In the genomic region with DNA sequence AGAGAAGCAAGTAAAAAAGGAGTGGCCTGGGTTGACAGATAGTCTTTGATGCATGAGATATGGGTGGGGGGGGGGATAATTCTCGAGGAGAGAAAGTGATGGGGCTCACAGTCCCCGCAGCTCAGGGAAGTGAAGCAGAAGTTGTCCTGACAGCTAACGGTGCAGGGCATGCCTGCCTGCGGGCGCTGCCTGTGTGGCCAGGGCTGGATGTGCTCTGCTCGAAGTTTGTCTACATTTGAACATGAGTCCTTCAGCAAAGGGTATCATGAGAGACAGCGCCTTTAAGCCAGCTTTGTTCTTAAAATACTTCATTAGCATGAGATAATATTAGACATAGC, we compare ENCODE assay signal across 8 mouse cellular contexts. TPM values are rescaled to one million over a fixed set of nuclear protein-coding genes. Genes with fewer than 3 reads are reported as not detected.
DNase-seq lines count a peak whose midpoint lies in the region; ATAC-seq lines count a peak whose summit lies in the region.
"Had no signal": no experiment of that assay in that cellular context is flagged by ENCODE, and none has a peak within 500 bp of the region (broad histone marks: within the 10 kb centered on the region; RNA-seq: fewer than 3 reads in every experiment).

No protein-coding gene starts in this region.

- no peak overlapping the region for H3K27ac ChIP-seq in liver, embryonic 11.5 days (ENCODE audit: low read depth, low read length)
- no peak overlapping the region for H3K27ac ChIP-seq in forebrain, embryonic 13.5 days
- no peak overlapping the region for H3K27ac ChIP-seq in limb, embryonic 11.5 days (replicated peaks; ENCODE audit: low read depth, low read length)
- H3K27ac ChIP-seq in neural tube, embryonic 15.5 days (replicated peaks) = no peak overlapping the region

- H3K27me3 ChIP-seq in liver, embryonic 11.5 days (replicated peaks; ENCODE audit: control insufficient read depth, insufficient read depth, low read length) = peaks cover 4% of the 10 kb centered on the region; the same call in 1 of the 2 replicates
- no peaks in the 10 kb centered on the region for H3K27me3 ChIP-seq in forebrain, embryonic 13.5 days
- H3K27me3 ChIP-seq in limb, embryonic 11.5 days (ENCODE audit: control insufficient read depth, insufficient read depth, low read length) = peaks cover 3% of the 10 kb centered on the region; the same call in 1 of the 2 replicates
- peaks cover 10% of the 10 kb centered on the region; the same call in 1 of the 2 replicates for H3K27me3 ChIP-seq in neural tube, embryonic 15.5 days (replicated peaks)

- no peak overlapping the region for H3K9ac ChIP-seq in liver, embryonic 11.5 days (ENCODE audit: low read depth, low read length)
- no peak overlapping the region for H3K9ac ChIP-seq in forebrain, embryonic 13.5 days
- H3K9ac ChIP-seq in limb, embryonic 11.5 days (ENCODE audit: low read length) = no peak overlapping the region
- no peak overlapping the region for H3K9ac ChIP-seq in neural tube, embryonic 15.5 days (replicated peaks)

- H3K9me3 ChIP-seq in liver, embryonic 11.5 days (ENCODE audit: control insufficient read depth, low read length) = no peaks in the 10 kb centered on the region
- no peaks in the 10 kb centered on the region for H3K9me3 ChIP-seq in forebrain, embryonic 13.5 days (replicated peaks)
- no peaks in the 10 kb centered on the region for H3K9me3 ChIP-seq in limb, embryonic 11.5 days (ENCODE audit: control insufficient read depth, low read length)
- no peaks in the 10 kb centered on the region for H3K9me3 ChIP-seq in neural tube, embryonic 15.5 days (replicated peaks)

- DNase-seq in liver, embryonic 11.5 days (ENCODE audit: low spot score) = no peak
- no peak for DNase-seq in liver
- DNase-seq in limb, embryonic 11.5 days (ENCODE audit: low spot score) = no peak
- DNase-seq in Muller cell, postnatal 12 days (ENCODE audit: inconsistent ontology term) = no peak
- no peak for DNase-seq in kidney, postnatal 14 days
- DNase-seq: thymus, postnatal 14 days had no signal

- no peak overlapping the region for H3K4me3 ChIP-seq in liver, embryonic 11.5 days (ENCODE audit: low read depth, low read length)
- H3K4me3 ChIP-seq in forebrain, embryonic 13.5 days = 0 out of 2 replicates have a peak overlapping the region, but pooled peaks have one; percentile 2
- no peak overlapping the region for H3K4me3 ChIP-seq in limb, embryonic 11.5 days (ENCODE audit: low read depth, low read length)
- peak overlapping the region; percentile 25 for H3K4me3 ChIP-seq in neural tube, embryonic 15.5 days (replicated peaks)

- no peak for ATAC-seq in liver, embryonic 11.5 days (replicated peaks; ENCODE audit: low FRiP score)
- ATAC-seq in forebrain, embryonic 13.5 days = peak; percentile 67
- peak; percentile 44; the same call in 1 of the 2 replicates for ATAC-seq in limb, embryonic 11.5 days (ENCODE audit: insufficient number of reproducible peaks, low FRiP score, low TSS enrichment, low read depth)
- ATAC-seq in neural tube, embryonic 15.5 days (ENCODE audit: low FRiP score) = peak; percentile 38; the same call in 1 of the 2 replicates

- no peaks in the 10 kb centered on the region for H3K4me1 ChIP-seq in liver, embryonic 11.5 days (replicated peaks; ENCODE audit: control insufficient read depth, insufficient read depth, low read length)
- peaks cover 11% of the 10 kb centered on the region; the same call in 1 of the 2 replicates for H3K4me1 ChIP-seq in forebrain, embryonic 13.5 days
- no peaks in the 10 kb centered on the region for H3K4me1 ChIP-seq in limb, embryonic 11.5 days (ENCODE audit: control insufficient read depth, insufficient read depth, low read length)
- H3K4me1 ChIP-seq in neural tube, embryonic 15.5 days = peaks cover 7% of the 10 kb centered on the region

- H3K4me2 ChIP-seq in liver, embryonic 11.5 days = peak overlapping the region; percentile 29; the same call in 1 of the 2 replicates
- H3K4me2 ChIP-seq in forebrain, embryonic 13.5 days = peak overlapping the region; percentile 50
- no peak overlapping the region for H3K4me2 ChIP-seq in limb, embryonic 11.5 days (ENCODE audit: low read depth, severe bottlenecking)
- H3K4me2 ChIP-seq in neural tube, embryonic 15.5 days = peak overlapping the region; percentile 50

- WGBS in liver, embryonic 11.5 days = 56% methylated on average over 7 of the region's 7 CpGs
- 67% methylated on average over 7 of the region's 7 CpGs for WGBS in forebrain, embryonic 13.5 days
- WGBS in limb, embryonic 11.5 days = 56% methylated on average over 7 of the region's 7 CpGs
- WGBS in neural tube, embryonic 15.5 days = 58% methylated on average over 7 of the region's 7 CpGs

- no peaks in the 10 kb centered on the region for H3K36me3 ChIP-seq in liver, embryonic 11.5 days (ENCODE audit: control insufficient read depth, insufficient read depth, low read length)
- H3K36me3 ChIP-seq in forebrain, embryonic 13.5 days (ENCODE audit: poor library complexity, severe bottlenecking) = no peaks in the 10 kb centered on the region
- no peaks in the 10 kb centered on the region for H3K36me3 ChIP-seq in limb, embryonic 11.5 days (ENCODE audit: control insufficient read depth, insufficient read depth, low read length)
- H3K36me3 ChIP-seq in neural tube, embryonic 15.5 days = no peaks in the 10 kb centered on the region

RNA-seq across cellular contexts. Expression of a gene that starts 16.2 kb away (rescaled TPM):
- not detected in 2 replicates for polyA plus RNA-seq in liver, embryonic 11.5 days (2014; fragmentation: Nextera tagmentation; extraction: Ambion mirVana)
- polyA plus RNA-seq in forebrain, embryonic 13.5 days (2015; fragmentation: Nextera tagmentation; extraction: Ambion mirVana) = 0.70 and 0.79 TPM in 2 replicates
- 0.08 and 0.23 TPM in 2 replicates for polyA plus RNA-seq in limb, embryonic 11.5 days (2014; fragmentation: Nextera tagmentation; extraction: Ambion mirVana)
- 1.9 and 2.6 TPM in 2 replicates for polyA plus RNA-seq in neural tube, embryonic 15.5 days (2015; fragmentation: Nextera tagmentation; extraction: Ambion mirVana)

RNA-seq across cellular contexts. Expression of a gene that starts 50.5 kb away (rescaled TPM):
- 8.2 and 10.7 TPM in 2 replicates for polyA plus RNA-seq in liver, embryonic 11.5 days (2014; fragmentation: Nextera tagmentation; extraction: Ambion mirVana)
- polyA plus RNA-seq in forebrain, embryonic 13.5 days (2015; fragmentation: Nextera tagmentation; extraction: Ambion mirVana) = 13.3 and 14.1 TPM in 2 replicates
- polyA plus RNA-seq in limb, embryonic 11.5 days (2014; fragmentation: Nextera tagmentation; extraction: Ambion mirVana) = 20.0 and 22.4 TPM in 2 replicates
- polyA plus RNA-seq in neural tube, embryonic 15.5 days (2015; fragmentation: Nextera tagmentation; extraction: Ambion mirVana) = 12.7 and 13.9 TPM in 2 replicates

RNA-seq across cellular contexts. Expression of a gene that starts 50.9 kb away (rescaled TPM):
- polyA plus RNA-seq in liver, embryonic 11.5 days (2014; fragmentation: Nextera tagmentation; extraction: Ambion mirVana) = 22.0 and 24.7 TPM in 2 replicates
- 11.5 and 14.3 TPM in 2 replicates for polyA plus RNA-seq in forebrain, embryonic 13.5 days (2015; fragmentation: Nextera tagmentation; extraction: Ambion mirVana)
- 29.0 and 29.2 TPM in 2 replicates for polyA plus RNA-seq in limb, embryonic 11.5 days (2014; fragmentation: Nextera tagmentation; extraction: Ambion mirVana)
- 7.7 and 10.2 TPM in 2 replicates for polyA plus RNA-seq in neural tube, embryonic 15.5 days (2015; fragmentation: Nextera tagmentation; extraction: Ambion mirVana)

Comparison
In these comparisons a context has a peak if more than half of its experiments do, and no peak if none do; other contexts are left out.
1. H3K4me3 ChIP-seq: peak in forebrain, embryonic 13.5 days (single experiment) and neural tube, embryonic 15.5 days (single experiment); none in liver, embryonic 11.5 days (single experiment) and limb, embryonic 11.5 days (single experiment).